Mouse (Mus musculus) regulatory T cell (primary cell): ENCODE results near the gene Cldn2.
"Not testable (repeated sequence)": the region's sequence is repeated elsewhere in the genome, so short reads cannot be mapped to it uniquely, and the experiment has no call there.

Experiments
- in situ Hi-C: fragments of 300-600 bp; cut with MboI, MseI; formaldehyde crosslinking; loops from one replicate; pipeline ENCODE4 v1.15.1; 2025; ENCODE audit warnings: high pct_unique_total_duplicates

Cldn2 gene

GRCm38 (mm10) chrX:139800406-139800878 lies at the start of gene Cldn2:
Gene Cldn2 (plus strand): TSS chrX:139800828.
- in situ Hi-C loops: no loop called here

- in situ Hi-C loops: no loop called here
Measured at GRCm38 (mm10) chrX:139751855-139752254, 48.8 kb upstream of the Cldn2 start.

- in situ Hi-C loops: not testable (repeated sequence)
Measured at GRCm38 (mm10) chrX:139758634-139759033, 42.0 kb upstream of the Cldn2 start.

GRCm38 (mm10) chrX:139762546-139762945 lies 38.1 kb upstream of the Cldn2 start:
- in situ Hi-C loops: no loop called here

- in situ Hi-C loops: no loop called here
Measured at GRCm38 (mm10) chrX:139769975-139770637, 30.5 kb upstream of the Cldn2 start.

- in situ Hi-C loops: no loop called here
Measured at GRCm38 (mm10) chrX:139774309-139775083, 26.1 kb upstream of the Cldn2 start.

GRCm38 (mm10) chrX:139775084-139775612 lies 25.5 kb upstream of the Cldn2 start:
- in situ Hi-C loops: no loop called here

- in situ Hi-C loops: no loop called here
Measured at GRCm38 (mm10) chrX:139777357-139777756, 23.3 kb upstream of the Cldn2 start.

GRCm38 (mm10) chrX:139778886-139779285 lies 21.7 kb upstream of the Cldn2 start:
- in situ Hi-C loops: no loop called here

- in situ Hi-C loops: no loop called here
Measured at GRCm38 (mm10) chrX:139779401-139779800, 21.2 kb upstream of the Cldn2 start.

- in situ Hi-C loops: loop anchor here (5.0 to 10.0 kb wide), 2 partner anchors 41 to 514 kb away; no protein-coding TSS in a partner anchor
Measured at GRCm38 (mm10) chrX:139780988-139781387, 19.6 kb upstream of the Cldn2 start.

- in situ Hi-C loops: loop anchor here (5.0 to 10.0 kb wide), 2 partner anchors 41 to 513 kb away; no protein-coding TSS in a partner anchor
Measured at GRCm38 (mm10) chrX:139781563-139781962, 19.1 kb upstream of the Cldn2 start.

GRCm38 (mm10) chrX:139782278-139783044 lies 18.2 kb upstream of the Cldn2 start, which contains the start of gene Ripply1:
Gene Ripply1 (minus strand): TSS chrX:139782353.
- in situ Hi-C loops: loop anchor here (5.0 to 10.0 kb wide), 2 partner anchors 40 to 512 kb away; no protein-coding TSS in a partner anchor

GRCm38 (mm10) chrX:139783045-139783422 lies 17.6 kb upstream of the Cldn2 start:
- in situ Hi-C loops: loop anchor here (5.0 to 10.0 kb wide), 2 partner anchors 39 to 512 kb away; no protein-coding TSS in a partner anchor

GRCm38 (mm10) chrX:139785764-139786163 lies 14.9 kb upstream of the Cldn2 start:
- in situ Hi-C loops: loop anchor here (5.0 to 10.0 kb wide), 2 partner anchors 509 to 762 kb away; no protein-coding TSS in a partner anchor

- in situ Hi-C loops: no loop called here
Measured at GRCm38 (mm10) chrX:139794072-139794845, 6.4 kb upstream of the Cldn2 start.

- in situ Hi-C loops: no loop called here
Measured at GRCm38 (mm10) chrX:139796037-139796436, 4.6 kb upstream of the Cldn2 start.

- in situ Hi-C loops: no loop called here
Measured at GRCm38 (mm10) chrX:139797875-139798274, 2.8 kb upstream of the Cldn2 start.

- in situ Hi-C loops: no loop called here
Measured at GRCm38 (mm10) chrX:139799953-139800352, 675 bp upstream of the Cldn2 start.

GRCm38 (mm10) chrX:139803028-139803427 lies 2.4 kb downstream of the Cldn2 start:
- in situ Hi-C loops: no loop called here

GRCm38 (mm10) chrX:139805918-139806317 lies 5.3 kb downstream of the Cldn2 start:
- in situ Hi-C loops: no loop called here
